ENCODE assay signal across 8 mouse cellular contexts in genomic region chr5:88586407-88587174, GRCm38 (mm10). TPM values are rescaled to one million over a fixed set of nuclear protein-coding genes. Genes with fewer than 3 reads are reported as not detected.
DNase-seq lines count a peak whose midpoint lies in the region; ATAC-seq and TF ChIP-seq lines count a peak whose summit lies in the region.

No protein-coding gene starts in this region.

- no peak overlapping the region for H3K4me2 ChIP-seq in lung, embryonic 14.5 days
- peak overlapping the region; percentile 63 for H3K4me2 ChIP-seq in hindbrain, embryonic 12.5 days (replicated peaks)
- H3K4me2 ChIP-seq in liver, embryonic 15.5 days = no peak overlapping the region

- no peaks in the 10 kb centered on the region for H3K36me3 ChIP-seq in lung, embryonic 14.5 days (ENCODE audit: insufficient read depth)
- no peaks in the 10 kb centered on the region for H3K36me3 ChIP-seq in hindbrain, embryonic 12.5 days
- no peaks in the 10 kb centered on the region for H3K36me3 ChIP-seq in liver, embryonic 15.5 days (replicated peaks)

- WGBS in lung, embryonic 14.5 days = 72% methylated on average over 7 of the region's 7 CpGs
- 56% methylated on average over 7 of the region's 7 CpGs for WGBS in hindbrain, embryonic 12.5 days
- WGBS in liver, embryonic 15.5 days (ENCODE audit: insufficient replicate concordance) = 70% methylated on average over 7 of the region's 7 CpGs

- peaks cover 16% of the 10 kb centered on the region for H3K4me1 ChIP-seq in lung, embryonic 14.5 days (ENCODE audit: insufficient read depth)
- peaks cover 47% of the 10 kb centered on the region for H3K4me1 ChIP-seq in hindbrain, embryonic 12.5 days
- peaks cover 38% of the 10 kb centered on the region for H3K4me1 ChIP-seq in liver, embryonic 15.5 days (replicated peaks)

- H3K9ac ChIP-seq in lung, embryonic 14.5 days = no peak overlapping the region
- peak overlapping the region; percentile 82 for H3K9ac ChIP-seq in hindbrain, embryonic 12.5 days
- no peak overlapping the region for H3K9ac ChIP-seq in liver, embryonic 15.5 days

- H3K9me3 ChIP-seq in lung, embryonic 14.5 days (ENCODE audit: low read depth, low read length) = no peaks in the 10 kb centered on the region
- H3K9me3 ChIP-seq in hindbrain, embryonic 12.5 days (replicated peaks) = no peaks in the 10 kb centered on the region
- no peaks in the 10 kb centered on the region for H3K9me3 ChIP-seq in liver, embryonic 15.5 days (replicated peaks)

- ATAC-seq in lung, embryonic 14.5 days (ENCODE audit: insufficient read depth) = peak; percentile 39; the same call in 1 of the 2 replicates
- ATAC-seq in hindbrain, embryonic 12.5 days (ENCODE audit: low FRiP score) = no peak
- ATAC-seq in liver, embryonic 15.5 days (ENCODE audit: insufficient read depth) = peak; percentile 25; the same call in 1 of the 2 replicates

- peak; percentile 61 for DNase-seq in lung, embryonic 14.5 days
- DNase-seq in lung, postnatal 4 days = no peak
- DNase-seq in cerebellum, postnatal 36 days = peak; percentile 77 to 79
- no peak for DNase-seq in layer of hippocampus, adult 11-12 months (ENCODE audit: low spot score)
- DNase-seq in adipocyte (ENCODE audit: low spot score) = no peak
- DNase-seq in urinary bladder, postnatal 36 days (ENCODE audit: low spot score in 2 of 2) = no peak

- no peak overlapping the region for H3K4me3 ChIP-seq in lung, embryonic 14.5 days (ENCODE audit: low read depth, low read length)
- peak overlapping the region; percentile 60 for H3K4me3 ChIP-seq in hindbrain, embryonic 12.5 days
- H3K4me3 ChIP-seq in liver, embryonic 15.5 days (replicated peaks) = no peak overlapping the region

- TF ChIP-seq CTCF in lung, embryonic 14.5 days (IDR thresholded peaks at IDR 0.05; ENCODE audit: low read depth) = no peak

- no peak overlapping the region; the same call in 1 of the 2 replicates for H3K27ac ChIP-seq in lung, embryonic 14.5 days (ENCODE audit: low read depth)
- 0 out of 2 replicates have a peak overlapping the region, but pooled peaks have one; percentile 64 for H3K27ac ChIP-seq in hindbrain, embryonic 12.5 days
- 0 out of 2 replicates have a peak overlapping the region, but pooled peaks have one; percentile 20 for H3K27ac ChIP-seq in liver, embryonic 15.5 days (replicated peaks)

- H3K27me3 ChIP-seq in lung, embryonic 14.5 days (ENCODE audit: insufficient read depth, low read length) = no peaks in the 10 kb centered on the region
- no peaks in the 10 kb centered on the region for H3K27me3 ChIP-seq in hindbrain, embryonic 12.5 days
- no peaks in the 10 kb centered on the region for H3K27me3 ChIP-seq in liver, embryonic 15.5 days

RNA-seq across cellular contexts. Expression of gene Rufy3, which starts 21.8 kb away (rescaled TPM):
- 11.9 and 14.0 TPM in 2 replicates for polyA plus RNA-seq in lung, embryonic 14.5 days (2014; fragmentation: Nextera tagmentation; extraction: Ambion mirVana)
- polyA plus RNA-seq in hindbrain, embryonic 12.5 days (2016; fragmentation: Nextera tagmentation; extraction: Ambion mirVana) = 229 and 258 TPM in 2 replicates
- polyA plus RNA-seq in liver, embryonic 15.5 days (2015; fragmentation: Nextera tagmentation; extraction: Ambion mirVana) = 4.5 and 5.6 TPM in 2 replicates

RNA-seq across cellular contexts. Expression of gene Utp3, which starts 32.3 kb away (rescaled TPM):
- 66.8 and 67.9 TPM in 2 replicates for polyA plus RNA-seq in lung, embryonic 14.5 days (2014; fragmentation: Nextera tagmentation; extraction: Ambion mirVana)
- polyA plus RNA-seq in hindbrain, embryonic 12.5 days (2016; fragmentation: Nextera tagmentation; extraction: Ambion mirVana) = 60.9 and 62.7 TPM in 2 replicates
- polyA plus RNA-seq in liver, embryonic 15.5 days (2015; fragmentation: Nextera tagmentation; extraction: Ambion mirVana) = 27.6 and 28.0 TPM in 2 replicates

RNA-seq across cellular contexts. Expression of gene Jchain, which starts 58.9 kb away (rescaled TPM):
- 0.22 TPM in 1 of 2 replicates, not detected in the other for polyA plus RNA-seq in lung, embryonic 14.5 days (2014; fragmentation: Nextera tagmentation; extraction: Ambion mirVana)
- polyA plus RNA-seq in hindbrain, embryonic 12.5 days (2016; fragmentation: Nextera tagmentation; extraction: Ambion mirVana) = 0.27 and 0.35 TPM in 2 replicates
- 0.06 and 0.12 TPM in 2 replicates for polyA plus RNA-seq in liver, embryonic 15.5 days (2015; fragmentation: Nextera tagmentation; extraction: Ambion mirVana)

Comparison
In these comparisons a context has a peak if more than half of its experiments do, and no peak if none do; other contexts are left out.
1. DNase-seq: peak in lung, embryonic 14.5 days (single experiment) and cerebellum, postnatal 36 days (2 of 2); none in lung, postnatal 4 days (0 of 2), layer of hippocampus, adult 11-12 months (single experiment), adipocyte (single experiment) and urinary bladder, postnatal 36 days (0 of 2).
2. RNA of gene Rufy3, which starts 21.8 kb away (polyA plus RNA-seq): 229 to 258 TPM in hindbrain, embryonic 12.5 days; 11.9 to 14.0 TPM in lung, embryonic 14.5 days and 4.5 to 5.6 TPM in liver, embryonic 15.5 days; every median in the first group is over 10 times any median in the second.